Mouse (Mus musculus): ENCODE data around the gene Sla2.
"Not testable (repeated sequence)": the region's sequence is repeated elsewhere in the genome, so short reads cannot be mapped to it uniquely, and the experiment has no call there.

Sla2 gene

GRCm38 (mm10) chr2:156901344-156901743 lies 14.4 kb upstream of the Sla2 start:
- no peak for DNase-seq (ENCODE audit: low read depth)

DNA sequence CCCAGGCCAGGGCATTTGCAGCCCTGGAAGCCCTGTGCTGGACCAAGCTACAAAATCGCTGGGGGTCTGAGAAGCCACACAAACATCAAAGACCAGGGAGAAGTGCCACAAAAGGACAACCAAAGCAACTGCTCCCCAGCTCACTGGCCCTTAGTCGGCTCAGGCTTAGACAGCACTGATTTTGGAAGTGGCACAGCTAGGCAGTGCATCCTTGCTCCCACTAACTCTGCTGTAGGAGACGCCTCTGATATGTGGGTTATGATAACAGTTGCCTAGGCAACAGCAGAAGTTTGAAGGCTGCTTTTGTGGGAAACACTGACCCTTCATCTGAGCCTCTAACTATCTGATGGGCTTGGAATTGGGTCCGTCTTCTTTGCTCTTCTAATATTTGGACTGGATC lies 12.2 kb upstream of the Sla2 start:
- DNase-seq (ENCODE audit: low read depth), result no peak

GRCm38 (mm10) chr2:156898374-156898773 lies 11.4 kb upstream of the Sla2 start:
- no peak for DNase-seq (ENCODE audit: low read depth)

- DNase-seq (ENCODE audit: low read depth), result no peak
These were observed 10.0 kb upstream of the Sla2 start for GRCm38 (mm10) chr2:156897034-156897433.

GRCm38 (mm10) chr2:156896384-156896914 lies 9.5 kb upstream of the Sla2 start:
- DNase-seq (ENCODE audit: low read depth), result peak; percentile 34

DNA sequence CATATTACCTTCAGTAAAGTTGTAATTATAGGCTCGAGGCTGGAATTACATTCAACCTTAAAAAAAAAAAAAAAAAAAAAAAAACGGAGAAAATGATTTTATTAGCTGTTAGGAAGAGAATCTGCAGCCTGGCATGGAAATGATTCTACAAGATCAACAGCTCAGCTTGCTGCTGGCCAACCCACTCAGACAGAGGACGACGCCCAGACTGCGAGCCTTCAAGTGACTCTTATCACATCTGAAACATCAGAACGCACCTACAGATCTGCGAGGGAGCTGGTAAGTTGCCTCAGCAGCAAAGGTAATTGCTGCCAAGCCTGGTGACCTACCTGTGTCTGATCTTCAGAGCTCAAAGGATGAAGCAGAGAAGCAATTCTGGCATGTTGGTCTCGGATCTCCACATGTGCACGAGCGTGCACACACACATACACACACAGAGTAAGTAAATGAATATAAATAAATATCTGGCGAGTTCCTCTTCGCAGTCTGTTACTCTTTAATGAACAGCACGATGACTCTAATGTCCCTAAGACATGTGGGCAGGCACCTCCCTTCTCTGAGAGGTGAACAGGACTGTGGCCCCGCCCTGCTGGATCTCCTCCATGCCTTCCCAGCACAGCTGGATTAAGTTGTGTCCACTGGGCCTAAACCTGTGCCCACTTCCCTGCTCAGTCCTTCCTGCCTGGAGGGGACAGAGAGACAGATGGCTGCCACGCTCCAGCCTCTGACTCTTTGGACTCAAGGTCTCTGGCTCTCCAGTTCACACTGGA lies 7.7 kb upstream of the Sla2 start:
- DNase-seq (ENCODE audit: low read depth), result no peak

DNA sequence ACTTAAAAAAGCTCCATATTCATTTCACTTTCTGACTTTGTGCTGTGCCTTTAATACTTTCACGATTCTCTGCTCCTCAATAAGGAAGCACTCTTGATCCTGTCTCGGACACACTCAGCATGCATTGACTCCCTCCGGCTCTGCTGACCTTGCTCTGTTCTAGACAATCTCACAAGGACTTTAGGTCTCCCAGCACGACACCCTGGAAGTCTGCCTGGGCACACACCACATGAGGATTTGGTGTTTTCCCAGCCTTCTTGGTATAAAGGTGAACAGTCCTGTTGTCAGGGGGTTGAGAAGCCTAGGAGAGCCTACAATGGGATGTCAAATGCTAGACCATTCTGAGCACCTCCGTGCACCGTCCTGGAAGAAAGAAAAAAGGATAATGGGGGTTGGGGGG lies 5.8 kb upstream of the Sla2 start:
- DNase-seq (ENCODE audit: low read depth), result no peak

- no peak for DNase-seq (ENCODE audit: low read depth)
These were observed 5.2 kb upstream of the Sla2 start for GRCm38 (mm10) chr2:156892240-156892639.

DNA sequence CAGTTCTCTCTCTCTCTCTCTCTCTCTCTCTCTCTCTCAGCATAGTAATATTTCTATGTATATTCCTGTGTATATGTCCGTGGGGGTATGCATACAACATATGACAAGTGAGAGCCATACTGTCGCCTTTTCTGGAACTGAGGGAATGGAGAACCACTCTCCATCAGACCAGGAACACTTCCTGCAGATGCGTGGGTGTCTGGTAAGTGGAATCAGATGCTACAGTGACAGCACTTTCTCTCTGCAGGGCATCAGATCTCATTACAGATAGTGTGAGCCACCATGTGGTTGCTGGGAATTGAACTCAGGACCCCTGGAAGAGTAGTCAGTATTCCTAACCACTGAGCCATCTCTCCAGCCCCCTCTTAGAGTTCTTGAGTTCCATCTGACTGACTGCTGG lies 1.5 kb upstream of the Sla2 start:
- no peak for DNase-seq (ENCODE audit: low read depth)

DNA sequence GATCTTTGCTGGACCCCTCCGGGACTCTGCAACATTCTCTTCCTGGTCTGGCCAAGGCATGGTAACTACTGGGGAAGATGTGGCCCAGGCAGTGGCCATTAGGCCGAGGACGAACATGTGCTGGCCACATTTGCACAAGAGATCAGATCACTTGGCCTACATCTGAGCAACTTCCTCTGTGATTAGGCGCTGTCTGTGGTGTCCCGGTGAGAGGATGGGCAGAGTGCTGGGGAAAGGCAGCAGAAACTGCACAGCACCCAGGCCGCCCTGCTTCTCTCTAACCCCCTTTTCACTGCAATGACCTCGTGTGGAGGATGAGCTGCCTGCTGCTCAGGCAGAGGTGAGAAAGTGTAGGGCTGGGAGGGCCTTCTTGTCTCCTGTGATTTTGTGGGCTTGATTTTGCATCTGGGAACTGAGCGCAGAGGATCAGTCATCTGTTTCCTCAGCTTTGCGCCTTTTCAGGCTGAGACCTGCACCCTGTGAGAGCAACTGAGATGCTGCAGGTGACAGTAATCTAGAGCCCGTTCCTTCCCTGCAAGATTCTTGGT lies 834 bp downstream of the Sla2 start:
- DNase-seq (ENCODE audit: low read depth), result peak; percentile 35

- DNase-seq (ENCODE audit: low read depth), result not testable (repeated sequence)
These were observed 1.3 kb downstream of the Sla2 start for GRCm38 (mm10) chr2:156885666-156886065.

- peak; percentile 34 for DNase-seq (ENCODE audit: low read depth)
These were observed 2.4 kb downstream of the Sla2 start for GRCm38 (mm10) chr2:156884396-156885211.

- peak; percentile 65 for DNase-seq (ENCODE audit: low read depth)
These were observed 4.5 kb downstream of the Sla2 start for GRCm38 (mm10) chr2:156882431-156883001.

GRCm38 (mm10) chr2:156879541-156879940 lies 7.5 kb downstream of the Sla2 start:
- DNase-seq (ENCODE audit: low read depth), result no peak

GRCm38 (mm10) chr2:156877726-156878125 lies 9.3 kb downstream of the Sla2 start:
- DNase-seq (ENCODE audit: low read depth), result peak; percentile 94

DNA sequence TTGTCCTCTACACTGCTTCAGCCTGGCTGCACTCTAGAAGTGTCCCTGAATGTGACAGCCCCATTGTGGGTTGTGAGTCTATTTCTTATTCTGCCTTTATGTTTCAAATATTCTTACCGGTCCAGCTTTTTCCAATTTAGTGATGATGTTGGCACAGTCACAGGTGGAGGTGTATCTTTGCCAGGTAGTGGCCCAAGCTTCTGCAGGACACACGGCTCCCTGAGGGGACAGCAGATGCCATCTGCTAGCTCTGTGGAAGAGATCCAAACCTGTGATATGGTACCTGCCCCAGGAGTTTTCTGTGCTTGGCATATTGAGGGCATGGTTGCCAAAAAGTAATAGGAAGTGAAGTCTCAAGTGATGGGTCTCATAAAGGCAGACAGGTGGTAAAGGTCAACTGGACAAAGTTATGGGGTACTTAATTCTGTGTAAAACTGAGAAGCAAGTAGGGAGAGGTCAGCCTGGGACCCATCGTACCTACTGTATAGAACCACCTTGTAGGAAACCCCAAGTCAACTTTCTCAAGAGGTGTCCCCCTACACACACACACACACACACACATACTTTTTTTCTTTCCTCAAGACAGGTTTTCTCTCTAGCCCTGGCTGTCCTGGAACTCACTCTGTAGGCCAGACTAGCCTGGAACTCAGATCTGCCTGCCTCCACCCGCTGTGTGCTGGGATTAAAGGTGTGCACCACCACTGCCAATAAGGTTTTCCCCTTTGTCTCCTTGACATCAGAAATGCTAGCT lies 12.1 kb downstream of the Sla2 start:
- no peak for DNase-seq (ENCODE audit: low read depth)

DNA sequence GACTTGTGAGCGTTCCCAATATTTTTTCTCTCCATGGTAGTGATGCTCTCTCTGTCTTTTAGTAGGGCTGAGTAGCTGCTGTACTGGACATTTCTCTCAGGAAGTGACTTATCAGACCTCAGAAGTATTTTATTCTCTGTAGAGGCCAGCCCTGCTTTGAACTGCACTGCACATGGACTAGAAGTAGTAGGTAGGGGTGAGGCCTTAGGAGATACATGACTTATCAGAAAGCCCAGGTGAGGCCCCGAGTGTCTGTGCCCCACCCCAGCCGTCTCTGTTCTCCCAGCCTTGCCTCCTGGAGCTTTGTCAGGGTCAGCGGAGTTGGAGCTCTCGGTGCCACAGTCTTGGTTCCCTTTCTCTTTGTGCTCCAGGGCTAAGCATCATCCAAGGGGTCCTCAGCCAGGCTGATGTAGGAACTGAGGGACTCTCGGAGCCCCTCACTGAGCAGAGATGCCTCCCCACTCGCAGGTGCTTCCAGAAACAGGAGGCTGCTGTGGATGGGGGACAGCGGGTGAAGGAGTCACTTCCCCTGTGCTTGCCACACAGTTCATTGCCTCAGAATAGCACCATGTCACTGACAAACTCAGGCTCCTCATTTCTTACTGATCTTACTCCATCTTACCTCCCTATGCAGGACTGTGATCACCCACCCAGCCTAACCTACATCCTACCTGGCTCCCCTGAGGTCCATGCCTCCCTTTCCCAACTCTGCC lies 12.8 kb downstream of the Sla2 start:
- DNase-seq (ENCODE audit: low read depth), result no peak

DNA sequence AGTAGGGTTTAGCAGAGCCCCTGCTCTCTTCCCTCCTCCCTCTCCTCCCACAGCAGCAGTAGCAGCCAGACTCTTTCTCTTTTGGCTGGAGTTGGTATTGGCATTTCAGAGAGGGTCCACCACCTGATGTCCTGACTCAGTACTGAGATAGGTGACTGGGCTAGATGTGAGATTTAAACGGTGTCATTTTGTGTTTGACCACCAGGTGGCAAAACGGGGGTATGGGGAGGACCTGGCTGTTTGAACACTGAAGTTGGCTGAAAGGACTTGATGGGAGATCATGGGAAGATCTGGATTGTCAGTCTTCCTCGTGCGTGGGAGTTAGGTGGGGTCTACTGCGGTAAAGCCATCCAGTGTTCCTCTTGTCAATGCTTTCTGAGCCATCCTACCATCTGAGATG lies 13.4 kb downstream of the Sla2 start:
- peak; percentile 64 for DNase-seq (ENCODE audit: low read depth)

DNA sequence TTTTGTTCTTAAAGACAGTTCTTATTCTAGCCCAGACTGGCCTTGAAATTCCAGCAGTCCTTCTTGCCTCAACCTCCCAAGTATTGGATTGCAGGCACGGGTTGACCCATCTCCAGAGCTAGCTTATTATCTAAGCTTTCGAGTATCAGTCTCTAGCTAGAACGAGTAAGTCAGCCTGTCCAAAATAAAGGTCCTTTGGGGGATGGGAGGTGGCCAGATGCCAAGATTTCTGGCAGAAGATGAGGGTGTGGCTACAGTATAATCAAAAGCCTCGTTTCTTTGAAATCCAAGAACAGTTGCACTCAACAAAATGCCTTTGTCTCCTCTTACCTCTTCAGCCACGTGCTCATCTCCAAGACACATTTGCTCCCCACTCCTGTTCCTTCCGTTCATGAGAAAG lies 16.5 kb downstream of the Sla2 start:
- DNase-seq (ENCODE audit: low read depth), result no peak

DNA sequence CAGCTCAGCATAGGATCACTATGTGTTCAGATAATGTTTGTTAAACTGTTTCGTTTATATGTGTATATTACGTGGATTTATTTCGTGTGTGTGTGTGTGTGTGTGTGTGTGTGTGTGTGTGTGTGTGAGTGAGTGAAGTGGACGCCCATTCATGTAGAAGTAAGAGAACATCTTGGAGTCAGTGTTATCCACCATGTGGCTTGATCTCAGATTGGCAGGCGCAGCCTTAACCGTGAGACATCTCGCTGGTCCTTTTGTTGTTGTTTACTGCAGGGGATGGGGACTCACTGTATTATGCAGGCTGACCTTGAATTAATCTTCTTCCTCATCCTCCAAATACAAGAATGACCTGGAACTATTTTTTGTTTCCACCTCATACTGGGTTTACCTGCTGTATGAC lies 17.4 kb downstream of the Sla2 start:
- DNase-seq (ENCODE audit: low read depth), result no peak

DNA sequence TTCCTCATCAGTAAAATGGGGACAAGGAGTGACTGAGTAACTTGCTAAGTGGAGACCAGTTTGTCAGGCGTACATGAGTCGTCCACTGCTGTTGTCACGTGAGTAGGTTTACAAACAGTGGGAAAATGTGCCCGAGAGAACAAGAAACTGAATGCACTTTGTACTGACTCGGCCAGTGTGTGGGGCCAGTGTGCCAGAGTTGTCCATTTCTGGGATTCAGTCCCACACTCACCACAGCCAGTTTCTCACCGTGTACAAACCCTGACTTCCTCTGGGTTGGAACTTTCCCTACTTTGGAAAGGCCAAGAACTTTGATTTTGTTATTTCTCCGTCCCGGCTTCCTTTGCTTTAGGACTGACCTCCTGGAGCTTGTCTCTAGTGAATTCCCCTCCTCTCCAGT lies 18.0 kb downstream of the Sla2 start:
- DNase-seq (ENCODE audit: low read depth), result no peak

Data from 416B (cell line).